Mouse (Mus musculus) NIH3T3 (cell line): ENCODE measurements around the gene Nynrin.

ENCODE experiments used
- DNase-seq: peaks from one replicate; pipeline ENCODE4 v3.0.0-alpha.2; 2012; ENCODE audit warnings: low read depth

Gene Nynrin

GRCm38 (mm10) chr14:55853621-55854285 lies at the start of gene Nynrin:
Gene Nynrin, plus strand, starts transcription at chr14:55854010.
- DNase-seq = peak; percentile 70

- DNase-seq = peak; percentile 50
Observed at GRCm38 (mm10) chr14:55814885-55815284, 38.9 kb upstream of the Nynrin start.

GRCm38 (mm10) chr14:55815310-55815751 lies 38.5 kb upstream of the Nynrin start:
- DNase-seq = peak; percentile 91

GRCm38 (mm10) chr14:55819845-55820405 lies 33.9 kb upstream of the Nynrin start:
- no peak for DNase-seq

GRCm38 (mm10) chr14:55820576-55820975 lies 33.2 kb upstream of the Nynrin start:
- DNase-seq = no peak

GRCm38 (mm10) chr14:55822435-55822990 lies 31.3 kb upstream of the Nynrin start:
- peak; percentile 92 for DNase-seq

- DNase-seq = peak; percentile 97
Observed at GRCm38 (mm10) chr14:55822991-55823762, 30.6 kb upstream of the Nynrin start, which contains the start of gene Nfatc4. Gene Nfatc4, plus strand, starts transcription at chr14:55823144.

GRCm38 (mm10) chr14:55824001-55824480 lies 29.8 kb upstream of the Nynrin start:
- peak; percentile 68 for DNase-seq

- DNase-seq = peak; percentile 90
Observed at GRCm38 (mm10) chr14:55824481-55825215, 29.2 kb upstream of the Nynrin start.

- DNase-seq = peak; percentile 88
Observed at GRCm38 (mm10) chr14:55825216-55826051, 28.4 kb upstream of the Nynrin start.

- no peak for DNase-seq
Observed at GRCm38 (mm10) chr14:55826142-55826541, 27.7 kb upstream of the Nynrin start.

- no peak for DNase-seq
Observed at GRCm38 (mm10) chr14:55826551-55827340, 27.1 kb upstream of the Nynrin start.

- peak; percentile 52 for DNase-seq
Observed at GRCm38 (mm10) chr14:55828716-55829263, 25.0 kb upstream of the Nynrin start.

- DNase-seq = no peak
Observed at GRCm38 (mm10) chr14:55829854-55830253, 24.0 kb upstream of the Nynrin start.

- no peak for DNase-seq
Observed at GRCm38 (mm10) chr14:55830331-55830730, 23.5 kb upstream of the Nynrin start.

GRCm38 (mm10) chr14:55833126-55833525 lies 20.7 kb upstream of the Nynrin start:
- DNase-seq = no peak

GRCm38 (mm10) chr14:55834808-55835533 lies 18.8 kb upstream of the Nynrin start:
- DNase-seq = no peak

GRCm38 (mm10) chr14:55838312-55838711 lies 15.5 kb upstream of the Nynrin start:
- DNase-seq = no peak

GRCm38 (mm10) chr14:55838740-55839139 lies 15.1 kb upstream of the Nynrin start:
- DNase-seq = no peak
